Mouse (Mus musculus) layer of hippocampus, adult 9-10 months (tissue): ENCODE measurements around the gene Vps37b.

Experiments
- DNase-seq: peaks from one replicate; pipeline ENCODE4 v3.0.0; 2022; ENCODE audit warnings: low spot score

Gene Vps37b

DNA sequence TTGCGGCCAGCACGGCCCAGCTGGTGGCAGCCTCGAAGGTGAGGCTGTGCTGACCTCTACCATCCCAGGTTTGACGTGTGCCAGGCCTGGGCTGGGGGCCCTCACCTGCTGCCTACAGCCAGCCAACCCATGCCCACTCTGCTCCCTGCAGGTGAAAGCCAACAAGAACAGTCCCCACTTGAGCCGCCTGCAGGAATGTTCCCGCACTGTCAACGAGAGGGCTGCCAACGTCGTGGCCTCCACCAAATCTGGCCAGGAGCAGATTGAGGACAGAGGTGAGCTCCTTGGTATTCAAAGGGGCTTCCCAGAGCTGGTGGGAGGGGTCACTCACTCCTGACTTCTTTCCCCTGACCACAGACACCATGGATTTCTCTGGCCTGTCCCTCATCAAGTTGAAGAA lies 30.8 kb downstream of the Vps37b start:
- DNase-seq, result no peak

DNA sequence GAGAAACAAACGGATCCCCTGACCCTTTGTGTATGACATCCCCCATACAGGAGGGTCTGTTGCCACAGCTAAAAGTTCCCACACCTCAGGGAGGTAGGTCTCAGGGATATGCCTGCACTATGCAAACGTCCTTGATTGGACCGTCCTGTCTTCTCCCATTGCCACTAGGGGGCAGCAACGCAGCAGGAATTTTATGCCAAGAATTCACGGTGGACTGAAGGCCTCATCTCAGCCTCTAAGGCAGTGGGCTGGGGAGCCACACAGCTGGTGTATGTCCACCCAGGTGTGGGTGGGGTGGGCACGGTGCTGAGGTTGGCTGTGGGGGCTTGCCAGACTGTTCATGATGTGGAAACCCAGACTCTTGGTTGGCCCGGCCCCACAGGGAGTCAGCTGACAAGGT lies 31.2 kb downstream of the Vps37b start:
- DNase-seq, result peak; percentile 94

DNA sequence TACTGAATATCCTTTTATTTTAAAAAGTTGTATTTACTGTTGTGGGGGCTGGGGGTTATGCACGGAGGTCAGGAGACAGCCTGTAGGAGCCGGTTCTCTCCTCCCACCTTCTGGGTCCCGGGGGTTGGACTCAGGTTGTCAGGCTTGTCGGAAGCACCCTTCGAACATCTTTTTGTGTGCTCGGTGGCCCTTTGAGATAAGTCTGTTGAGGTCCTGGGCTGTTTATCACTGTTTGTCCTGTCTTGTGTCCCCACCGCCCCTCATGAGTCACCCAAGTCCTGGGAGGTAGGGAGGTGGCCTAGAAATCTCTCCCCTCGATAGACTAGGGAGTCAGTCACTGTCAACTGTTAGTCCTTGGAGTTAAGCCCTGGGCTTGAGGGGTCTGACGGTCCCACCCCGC lies 33.7 kb downstream of the Vps37b start:
- no peak for DNase-seq

DNA sequence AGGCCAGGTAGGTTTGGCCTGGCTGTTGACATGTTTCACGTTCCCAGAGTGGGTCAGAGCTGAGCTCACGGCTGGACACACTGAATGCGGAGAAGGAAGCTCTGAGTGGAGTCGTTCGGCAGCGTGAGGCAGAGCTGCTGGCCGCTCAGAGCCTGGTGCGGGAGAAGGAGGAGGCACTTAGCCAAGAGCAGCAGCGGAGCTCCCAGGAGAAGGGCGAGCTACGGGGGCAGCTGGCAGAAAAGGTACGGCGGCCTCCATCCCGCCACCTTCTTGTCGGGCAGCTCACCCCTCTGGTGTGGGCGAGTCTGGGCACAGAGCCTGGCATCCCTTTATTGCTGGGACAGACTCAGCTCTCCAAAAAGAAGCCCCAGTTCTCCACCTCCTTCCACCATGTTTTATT lies 34.3 kb downstream of the Vps37b start:
- no peak for DNase-seq

DNA sequence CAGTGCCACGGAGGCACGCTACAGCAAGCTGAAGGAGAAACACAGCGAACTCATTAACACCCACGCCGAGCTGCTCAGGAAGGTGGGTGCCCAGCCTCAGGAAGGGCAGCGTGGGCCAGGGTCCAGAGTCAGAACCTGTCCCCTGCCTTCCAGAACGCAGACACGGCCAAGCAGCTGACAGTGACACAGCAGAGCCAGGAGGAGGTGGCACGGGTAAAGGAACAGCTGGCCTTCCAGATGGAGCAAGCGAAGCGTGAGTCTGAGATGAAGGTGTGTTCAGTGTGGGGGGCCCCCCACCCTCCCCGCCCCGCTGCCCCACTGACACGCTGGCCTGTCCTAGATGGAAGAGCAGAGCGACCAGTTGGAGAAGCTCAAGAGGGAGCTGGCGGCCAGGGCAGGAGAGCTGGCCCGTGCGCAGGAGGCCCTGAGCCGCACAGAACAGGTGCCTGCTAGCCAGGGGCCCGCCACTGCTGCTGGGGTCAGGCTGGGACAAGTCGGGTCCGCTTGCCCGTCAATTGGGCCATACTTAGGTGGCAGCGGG lies 34.8 kb downstream of the Vps37b start:
- no peak for DNase-seq

DNA sequence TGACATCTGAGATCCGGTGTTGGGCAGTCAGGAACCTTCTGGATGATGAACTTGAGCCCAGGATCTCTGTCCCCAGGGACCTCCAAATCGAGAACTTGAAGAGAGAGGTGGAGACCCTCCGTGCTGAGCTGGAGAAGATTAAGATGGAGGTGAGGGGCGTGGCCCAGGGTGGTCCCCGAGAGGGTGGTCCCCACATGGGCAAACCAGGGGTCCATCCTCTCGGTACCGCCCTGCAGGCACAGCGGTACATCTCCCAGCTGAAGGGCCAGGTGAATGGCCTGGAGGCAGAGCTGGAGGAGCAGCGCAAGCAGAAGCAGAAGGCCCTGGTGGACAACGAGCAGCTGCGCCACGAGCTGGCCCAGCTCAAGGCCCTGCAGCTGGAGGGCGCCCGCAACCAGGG lies 35.4 kb downstream of the Vps37b start:
- DNase-seq, result no peak

DNA sequence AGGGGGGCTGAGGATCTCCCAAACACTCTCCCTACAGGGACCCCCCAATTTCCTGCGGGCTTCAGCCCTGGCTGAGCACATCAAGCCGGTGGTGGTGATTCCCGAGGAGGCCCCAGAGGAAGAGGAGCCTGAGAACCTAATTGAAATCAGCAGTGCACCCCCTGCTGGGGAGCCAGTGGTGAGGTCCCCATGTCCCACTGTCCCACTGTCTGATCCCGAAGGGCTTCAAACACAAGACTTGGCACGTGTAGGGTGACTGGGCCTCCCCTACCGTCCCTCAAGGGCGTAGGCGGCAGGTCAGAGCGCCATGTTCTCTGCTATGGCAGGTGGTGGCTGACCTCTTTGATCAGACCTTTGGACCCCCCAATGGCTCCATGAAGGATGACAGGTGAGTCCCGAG lies 35.9 kb downstream of the Vps37b start:
- DNase-seq, result no peak

DNA sequence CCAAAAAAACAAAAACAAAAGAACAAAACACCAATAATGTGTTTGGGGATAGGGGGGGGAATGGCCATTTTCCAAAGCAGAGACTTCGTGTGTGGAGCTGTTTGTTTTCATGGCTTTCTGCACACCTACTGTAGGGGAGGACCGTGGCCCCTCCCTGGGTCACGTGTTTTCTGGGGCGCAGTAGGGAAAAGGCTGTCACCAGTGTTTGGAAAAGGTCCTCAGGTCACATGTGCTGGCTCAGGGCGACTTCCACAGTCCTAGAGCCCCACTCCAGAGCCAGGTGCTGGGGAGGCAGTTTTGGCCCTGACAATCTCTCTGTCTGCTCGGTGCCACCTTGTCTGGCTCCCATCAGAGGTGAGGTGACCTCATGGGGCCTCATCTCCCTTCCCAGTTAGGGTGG lies 36.7 kb downstream of the Vps37b start:
- no peak for DNase-seq

DNA sequence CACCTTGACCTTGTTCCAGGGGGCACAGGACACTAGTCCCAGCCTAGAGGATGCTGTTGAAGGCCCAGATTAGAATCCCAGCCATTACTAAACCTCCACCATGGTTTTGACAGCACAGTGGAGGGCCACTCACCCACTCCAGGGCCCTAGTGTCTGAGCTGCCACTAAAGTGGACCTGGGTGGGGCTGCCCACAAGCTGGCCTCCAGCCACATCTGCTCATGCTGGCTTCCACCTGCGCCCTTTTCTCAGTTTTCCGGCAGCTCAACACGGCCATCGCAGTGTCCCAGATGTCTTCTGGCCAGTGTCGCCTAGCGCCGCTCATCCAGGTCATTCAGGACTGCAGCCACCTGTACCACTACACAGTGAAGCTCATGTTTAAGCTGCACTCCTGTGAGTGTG lies 37.6 kb downstream of the Vps37b start:
- no peak for DNase-seq

DNA sequence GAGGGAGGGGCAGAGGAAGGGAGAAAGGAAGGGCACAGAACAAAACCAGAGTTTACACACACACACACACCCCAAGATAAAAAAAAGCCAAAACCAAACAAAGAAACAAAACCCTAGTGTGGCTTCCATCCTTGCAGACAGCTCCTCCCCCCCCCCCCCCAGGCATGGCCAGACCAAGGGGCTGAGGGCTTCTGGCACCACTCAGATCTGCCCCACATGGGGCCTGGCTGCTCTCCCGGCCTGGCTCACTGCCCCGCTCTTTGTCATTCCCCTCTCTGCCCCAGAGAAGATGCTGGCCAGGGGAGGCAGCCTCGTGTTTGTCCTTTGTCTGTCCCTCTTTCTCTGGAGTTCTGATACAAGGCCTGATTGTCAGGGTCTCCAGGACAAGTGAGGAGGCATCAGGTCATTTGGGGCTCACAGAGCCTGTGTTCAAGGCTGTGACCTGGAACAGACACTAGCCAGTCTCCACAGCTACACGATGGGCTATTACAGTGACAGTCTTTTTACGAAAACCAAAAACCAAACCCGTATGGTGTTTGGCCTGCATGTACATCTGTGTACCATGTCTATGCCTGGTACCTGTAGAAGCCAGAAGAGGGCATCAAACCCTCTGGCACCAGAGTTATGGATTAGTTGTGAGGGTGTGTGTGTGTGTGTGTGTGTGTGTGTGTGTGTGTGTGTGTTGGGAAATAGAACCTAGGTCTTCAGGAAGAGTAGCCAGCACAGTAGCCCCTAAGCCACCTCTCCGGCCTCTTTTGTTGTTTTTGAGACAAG lies 38.6 kb downstream of the Vps37b start:
- peak; percentile 55 for DNase-seq

DNA sequence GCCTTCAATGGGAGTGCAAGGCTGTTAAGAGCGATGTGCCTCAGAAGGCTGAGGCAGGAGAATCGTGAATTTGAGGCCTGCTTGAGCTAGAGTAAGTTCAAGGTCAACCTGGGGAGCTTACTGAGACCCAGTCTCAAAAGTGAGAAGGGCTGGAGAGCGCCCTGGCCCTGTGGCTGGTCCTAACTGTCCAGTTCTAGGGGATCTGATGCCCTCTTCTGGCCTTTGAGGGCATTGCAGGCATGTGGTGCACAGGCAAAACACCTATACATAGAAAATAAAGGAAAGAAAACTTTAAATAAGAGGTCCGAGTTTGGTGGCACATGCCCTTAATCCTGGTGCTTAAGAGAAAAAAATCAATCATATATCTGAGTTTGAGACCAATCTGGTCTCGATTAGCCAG lies 39.3 kb downstream of the Vps37b start:
- DNase-seq, result peak; percentile 88

DNA sequence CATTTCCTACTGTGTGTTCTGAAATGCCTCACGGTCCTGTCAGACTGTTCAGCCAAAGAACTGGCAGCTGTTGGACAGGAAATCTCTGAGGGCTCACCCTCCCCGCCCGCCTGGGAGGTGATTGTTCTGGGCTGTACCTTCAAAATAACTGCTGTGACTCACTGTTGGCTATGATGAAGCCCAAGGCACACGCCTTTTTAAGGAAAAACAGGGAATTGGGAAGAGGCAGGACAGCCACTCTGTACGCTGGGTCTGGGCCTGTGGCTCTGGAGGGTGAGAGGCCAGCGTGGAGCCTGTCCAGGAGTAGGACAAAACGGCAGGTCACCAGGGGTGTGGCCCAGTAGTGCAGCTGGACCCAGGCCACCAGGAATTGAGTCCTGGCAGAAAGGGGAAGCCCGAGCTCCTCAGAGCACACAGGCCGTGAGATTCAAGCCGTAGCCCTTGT lies 39.9 kb downstream of the Vps37b start:
- no peak for DNase-seq

DNA sequence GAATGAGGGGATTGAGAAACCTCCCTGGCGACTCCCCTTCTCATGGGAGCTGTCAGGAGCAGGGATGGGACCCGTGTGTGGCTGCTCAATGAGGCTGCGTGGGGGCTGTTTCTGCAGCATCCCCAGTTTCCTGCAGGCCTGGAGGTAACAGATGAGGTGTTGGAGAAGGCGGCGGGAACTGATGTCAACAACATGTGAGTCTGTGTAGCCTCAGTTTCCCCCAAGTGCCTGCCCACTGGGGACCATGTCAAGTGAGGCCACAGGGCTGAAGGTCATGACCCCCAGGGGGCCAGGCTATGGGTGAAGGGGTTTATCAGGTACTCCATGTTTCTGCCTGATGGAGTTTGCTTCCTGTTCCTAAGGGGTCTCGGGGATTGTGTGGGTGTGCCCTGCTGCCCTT lies 40.7 kb downstream of the Vps37b start:
- DNase-seq, result no peak

DNA sequence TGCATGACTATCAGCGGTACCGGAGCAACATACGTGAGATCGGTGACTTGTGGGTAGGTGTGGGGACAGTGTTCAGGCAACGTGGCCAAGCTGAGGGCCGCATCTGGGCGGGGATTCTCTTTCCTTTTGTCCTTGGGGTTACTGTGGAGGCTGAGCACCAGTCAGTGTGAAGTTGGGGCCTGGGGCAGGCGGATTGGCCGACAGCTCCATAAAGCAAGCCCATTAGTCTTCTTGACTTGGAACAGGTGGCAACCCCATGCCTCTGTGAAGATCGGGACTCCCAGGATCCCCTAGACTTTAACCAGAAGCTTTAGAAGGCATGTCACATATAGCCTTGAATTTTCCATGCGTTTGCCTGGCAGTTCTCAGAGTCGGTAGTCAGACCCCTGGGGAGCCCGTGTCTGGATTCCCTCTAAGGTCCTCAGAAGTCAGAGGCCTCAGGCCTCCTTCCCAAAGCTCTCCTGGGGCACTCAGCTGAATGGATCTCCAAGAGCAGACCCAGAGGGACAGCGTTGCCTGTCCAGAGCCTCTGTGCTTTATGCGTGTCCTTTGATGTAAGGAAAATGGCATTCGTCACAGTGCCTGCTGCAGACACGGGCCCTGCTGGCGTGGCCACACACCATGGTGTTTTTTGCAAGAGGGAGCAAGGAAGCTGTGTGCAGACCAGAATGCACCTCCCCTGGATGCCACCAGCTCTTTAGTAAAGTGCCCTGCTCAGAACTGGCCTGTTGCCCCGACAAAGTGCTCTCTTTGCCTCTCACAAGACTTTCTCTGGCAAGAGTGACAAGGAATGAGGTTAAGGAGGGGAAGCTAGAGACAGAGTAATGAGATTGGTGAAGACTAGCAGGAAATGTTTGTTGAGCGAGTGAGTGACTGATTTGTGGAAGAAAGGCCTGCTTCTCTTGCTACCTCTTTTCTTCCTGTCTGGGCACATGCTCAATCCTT lies 41.9 kb downstream of the Vps37b start:
- no peak for DNase-seq

DNA sequence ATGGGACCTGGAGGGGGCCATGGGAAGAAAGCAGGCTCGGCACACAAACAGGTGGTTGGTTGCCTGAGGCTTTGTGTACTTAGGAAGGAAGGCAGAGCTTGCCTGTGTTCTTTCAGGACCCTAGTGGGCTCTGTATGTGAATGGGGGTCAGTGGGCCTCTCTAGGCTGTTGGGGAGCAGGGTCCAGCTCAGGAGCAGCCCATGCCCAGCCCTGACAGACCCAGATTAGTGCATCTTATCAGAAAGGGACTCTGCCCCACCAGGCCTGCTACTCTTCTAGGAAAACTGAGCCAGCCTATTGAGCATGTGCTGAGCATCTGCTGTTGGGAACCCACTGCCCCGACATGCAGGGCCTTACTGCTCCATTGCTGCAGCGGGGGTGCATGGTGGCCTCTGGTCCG lies 44.6 kb downstream of the Vps37b start:
- DNase-seq, result no peak

DNA sequence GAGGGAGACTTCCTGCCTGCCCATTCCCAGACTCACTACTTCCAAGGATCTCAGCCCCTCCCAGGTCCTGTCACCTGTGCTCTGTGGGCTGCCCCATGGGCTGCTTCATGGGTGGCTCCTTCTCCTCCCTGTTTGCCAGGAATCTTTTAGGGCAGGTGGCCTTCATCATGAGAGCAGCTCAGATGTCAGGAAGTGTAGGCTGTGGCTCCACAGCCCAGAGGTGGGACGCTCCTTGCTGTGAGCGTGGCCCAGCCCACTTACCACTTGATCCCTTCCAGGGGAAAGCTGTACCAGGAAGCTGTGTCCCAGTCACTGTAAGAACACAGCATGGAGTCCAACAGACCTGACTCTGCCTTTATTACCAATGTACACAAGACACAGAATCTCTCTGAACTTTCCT lies 45.1 kb downstream of the Vps37b start:
- DNase-seq, result no peak

DNA sequence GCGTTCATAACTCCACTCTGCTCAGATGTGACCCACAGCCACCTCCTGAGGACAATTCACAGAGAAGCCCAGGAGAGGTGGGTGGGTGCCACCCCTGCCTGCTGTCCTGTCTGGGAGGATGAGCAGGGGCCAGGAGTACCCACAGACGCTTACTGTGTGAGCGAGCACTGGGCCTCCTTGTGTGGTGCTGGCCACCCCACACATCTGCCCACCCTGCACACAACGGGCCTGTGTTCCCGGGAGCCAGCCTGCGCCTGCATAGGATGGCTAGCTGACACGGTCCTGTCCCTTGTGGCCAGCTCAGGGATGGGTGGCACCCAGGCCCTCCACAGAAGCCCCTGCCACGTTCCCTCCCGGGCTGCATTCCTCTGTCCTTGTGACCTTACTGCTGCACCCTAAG lies 46.6 kb downstream of the Vps37b start:
- DNase-seq, result no peak

DNA sequence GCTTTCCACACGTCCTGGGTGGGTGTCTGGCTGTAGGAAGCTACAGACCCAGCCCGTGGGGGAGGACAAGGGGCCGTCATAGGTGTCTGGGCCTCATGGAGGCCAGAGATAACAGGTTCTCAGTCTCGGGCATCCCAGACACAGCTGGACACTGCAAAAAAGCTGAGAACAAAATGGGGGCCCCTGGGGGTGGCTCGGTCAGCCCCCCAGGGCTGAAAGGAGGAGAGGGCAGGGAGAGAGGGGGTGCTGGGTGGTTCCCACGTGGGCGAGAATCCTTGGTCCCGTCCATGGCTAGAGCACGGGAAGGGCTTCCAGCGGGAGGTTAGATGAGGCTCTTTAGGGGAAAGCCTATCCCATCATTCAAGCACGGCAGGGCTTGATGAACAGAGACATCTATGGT lies 49.2 kb downstream of the Vps37b start:
- no peak for DNase-seq

DNA sequence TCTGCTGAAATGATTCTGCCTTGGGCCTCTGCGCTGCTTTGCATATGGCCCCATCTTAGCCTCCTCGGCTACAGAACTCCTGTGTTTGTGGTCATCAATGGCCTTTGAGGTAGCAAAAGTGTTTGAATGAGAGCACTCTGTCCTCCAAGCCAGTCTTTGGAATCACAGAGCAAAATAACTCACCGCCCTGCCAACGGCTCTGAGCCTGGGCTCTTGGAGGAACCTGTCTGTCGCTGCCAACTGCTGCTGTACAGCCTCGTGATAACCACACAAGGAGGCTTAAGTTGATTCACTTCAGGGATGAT lies 50.9 kb downstream of the Vps37b start:
- DNase-seq, result no peak

DNA sequence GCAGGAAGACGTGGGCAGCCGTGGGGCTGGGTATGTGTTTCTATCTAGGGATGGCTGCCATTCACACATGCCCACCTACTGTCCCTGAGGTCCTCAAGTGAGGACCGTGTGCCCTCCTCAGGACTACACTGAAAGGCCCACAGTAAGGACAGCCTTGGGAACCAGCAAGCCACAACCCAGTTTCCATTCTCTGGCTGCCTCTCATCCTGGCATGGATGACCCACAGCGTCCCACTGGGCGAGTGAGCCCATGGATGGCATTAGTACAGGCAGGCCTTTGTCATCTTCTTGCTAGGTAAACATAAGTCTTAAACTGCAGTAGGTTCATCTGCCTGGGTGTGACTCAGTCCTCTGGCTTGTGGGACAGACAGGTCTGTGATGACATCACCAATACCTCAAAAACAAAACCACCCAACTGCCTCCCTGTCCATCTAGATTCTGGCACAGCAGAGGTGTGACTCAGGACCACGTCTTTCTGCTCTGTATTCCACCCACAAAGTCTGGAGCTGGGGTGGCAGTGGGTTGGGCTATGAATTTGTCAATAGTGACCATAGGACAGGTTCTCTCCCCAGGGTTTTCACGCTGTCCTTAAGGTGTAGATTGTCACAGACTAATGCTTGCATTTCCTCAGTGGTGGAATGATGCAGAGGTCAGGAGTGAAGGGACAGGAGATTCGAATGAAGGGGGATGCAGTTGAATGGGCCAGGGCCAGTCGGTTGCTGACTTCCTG lies 51.4 kb downstream of the Vps37b start:
- no peak for DNase-seq

DNA sequence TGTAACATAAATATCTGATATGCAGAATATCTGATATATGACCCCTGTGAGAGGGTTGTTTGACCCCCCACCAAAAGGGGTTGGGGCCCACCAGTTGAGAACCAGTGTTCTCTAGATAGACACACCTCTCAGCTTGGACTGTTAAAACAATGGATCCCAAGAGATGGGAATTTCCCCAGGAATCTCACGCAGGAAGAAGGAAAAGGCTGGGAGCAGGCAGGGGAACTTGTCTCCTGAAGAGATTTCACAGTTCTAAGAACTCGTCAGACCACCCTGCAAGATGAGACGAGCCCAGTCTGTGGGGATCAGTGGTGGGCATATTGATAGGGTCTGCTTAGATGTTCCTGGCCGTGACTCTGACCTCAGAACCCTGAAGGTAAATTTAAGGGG lies 52.1 kb downstream of the Vps37b start:
- no peak for DNase-seq

DNA sequence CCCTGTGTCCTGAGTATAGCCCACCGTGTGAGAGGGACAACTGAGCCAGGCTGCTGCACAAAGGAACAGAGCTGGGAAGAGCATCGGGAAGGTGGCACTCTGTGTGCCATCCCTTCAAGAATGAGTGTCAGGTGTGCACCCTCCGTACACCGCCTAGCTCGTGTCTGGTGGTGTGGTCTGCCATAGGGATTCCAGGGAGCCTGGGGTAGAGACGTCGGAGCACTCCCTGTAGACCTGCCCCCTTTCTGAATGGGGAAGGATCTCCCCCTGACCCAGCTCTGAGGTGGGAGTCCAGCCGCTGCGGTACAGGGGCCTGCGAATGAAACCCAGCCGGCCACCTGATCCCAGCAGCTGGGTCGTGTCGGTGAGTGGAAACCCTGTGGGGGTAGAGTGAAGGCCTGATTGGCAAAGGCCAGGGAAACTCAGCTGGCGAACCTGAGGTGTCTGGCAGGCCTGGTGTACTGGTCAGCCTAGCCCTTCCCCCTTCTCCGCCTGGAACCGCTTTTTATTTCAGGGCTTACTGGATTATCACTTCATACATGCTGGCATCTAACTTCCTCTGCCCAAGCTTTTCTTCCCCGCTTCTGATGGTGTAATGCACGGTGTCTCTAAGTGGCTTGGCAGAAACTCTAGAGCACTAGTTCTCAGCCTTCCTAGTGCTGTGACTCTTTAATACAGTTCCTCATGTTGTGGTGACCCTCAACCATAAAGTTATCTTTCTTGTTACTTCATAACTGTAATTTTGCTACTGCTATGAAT lies 52.7 kb downstream of the Vps37b start:
- no peak for DNase-seq
